Mouse (Mus musculus) limb, embryonic 11.5 days (tissue): ENCODE measurements around the gene Sumf1. TPM values are rescaled to one million over a fixed set of nuclear protein-coding genes. Genes with fewer than 3 reads are reported as not detected.

Source experiments
- ATAC-seq: fragments of 200-750 bp; cut with Nextera tagmentation; 2 replicates; pipeline ENCODE4 v1.8.0; 2017; ENCODE audit warnings: low read depth; ENCODE audit not compliant: insufficient number of reproducible peaks, low FRiP score, low TSS enrichment
- DNase-seq: peaks from one replicate; pipeline ENCODE4 v3.0.0-alpha.2; 2015; ENCODE audit warnings: low spot score
- H3K27ac ChIP-seq: fragments of 300-500 bp; sonication (generic); replicated peaks from 2 replicates; pipeline ENCODE4 v1.5.1; 2014; ENCODE audit warnings: low read depth, mild to moderate bottlenecking, low read length
- H3K27me3 ChIP-seq: fragments of 300-500 bp; sonication (generic); 2 replicates; pipeline ENCODE4 v1.6.1; 2014; ENCODE audit warnings: mild to moderate bottlenecking, low read length, mixed read lengths; ENCODE audit not compliant: control insufficient read depth, insufficient read depth
- H3K36me3 ChIP-seq: fragments of 300-500 bp; sonication (generic); 2 replicates; pipeline ENCODE4 v1.6.1; 2014; ENCODE audit warnings: mild to moderate bottlenecking, low read length, moderate library complexity, mixed read lengths; ENCODE audit not compliant: control insufficient read depth, insufficient read depth
- H3K4me1 ChIP-seq: fragments of 300-500 bp; sonication (generic); 2 replicates; pipeline ENCODE4 v1.6.1; 2014; ENCODE audit warnings: low read length, mixed read lengths; ENCODE audit not compliant: control insufficient read depth, insufficient read depth
- H3K4me2 ChIP-seq: fragments of 300-500 bp; sonication (generic); 2 replicates; pipeline ENCODE4 v1.6.1; 2014; ENCODE audit warnings: low read depth, mild to moderate bottlenecking, moderate library complexity; ENCODE audit not compliant: severe bottlenecking
- H3K4me3 ChIP-seq: fragments of 300-500 bp; sonication (generic); 2 replicates; pipeline ENCODE4 v1.5.1; 2014; ENCODE audit warnings: low read depth, low read length
- H3K9ac ChIP-seq: fragments of 300-500 bp; sonication (generic); 2 replicates; pipeline ENCODE4 v1.6.1; 2014; ENCODE audit warnings: mild to moderate bottlenecking, low read length
- H3K9me3 ChIP-seq: fragments of 300-500 bp; sonication (generic); 2 replicates; pipeline ENCODE4 v1.6.1; 2016; ENCODE audit warnings: low read length; ENCODE audit not compliant: control insufficient read depth
- WGBS: fragments of 180-500 bp; shearing (Covaris S2); extraction: QIAGEN DNeasy Blood & Tissue Kit; methylation state at CpG from one replicate; pipeline ENCODE4 v1.1.7; 2014; 5-methylcytosine and 5-hydroxymethylcytosine counted together
- polyA plus RNA-seq: library from polyadenylated mRNA; unstranded; fragments of >200 nt; fragmentation: Nextera tagmentation; extraction: Ambion mirVana; gene quantifications from 2 replicates; pipeline ENCODE4 v1.2.1, GENCODE M21; 2014

Sumf1 gene
- polyA plus RNA-seq, 1 experiment from 2014 or later = 15.5 TPM

- H3K27ac ChIP-seq = no peak overlapping the region
- WGBS = 30% methylated on average over 7 of the region's 7 CpGs
- peaks cover 5% of the 10 kb centered on the region; the same call in 1 of the 2 replicates for H3K4me1 ChIP-seq
- no peaks in the 10 kb centered on the region for H3K9me3 ChIP-seq
- H3K36me3 ChIP-seq = no peaks in the 10 kb centered on the region
- DNase-seq (no peak), ATAC-seq (no peak)
- no peak overlapping the region for H3K4me2 ChIP-seq
- H3K4me3 ChIP-seq = no peak overlapping the region
- no peaks in the 10 kb centered on the region for H3K27me3 ChIP-seq
- H3K9ac ChIP-seq = no peak overlapping the region
These were observed 40.8 kb upstream of the Sumf1 start for GRCm38 (mm10) chr6:108226230-108226629.

DNA sequence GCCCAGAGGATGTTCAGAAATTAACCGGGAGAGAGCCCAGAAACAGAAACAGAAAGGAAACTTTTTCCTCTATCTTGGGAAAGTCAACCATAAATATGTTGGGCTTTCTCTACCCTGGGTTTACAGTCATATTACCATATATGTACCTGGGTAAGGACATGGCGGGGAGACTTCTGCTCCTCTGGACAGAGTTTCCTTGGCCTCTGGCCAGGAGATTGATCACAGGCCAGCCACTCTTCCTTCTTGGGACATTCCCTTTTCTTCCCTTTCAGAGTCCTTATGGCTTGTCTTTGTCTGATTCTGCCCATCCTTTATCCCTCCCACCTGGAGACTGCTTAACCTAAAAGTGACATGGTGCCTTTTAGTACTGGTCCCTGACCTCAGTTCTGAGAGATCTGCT is 39.6 kb upstream of the Sumf1 start:
- no peaks in the 10 kb centered on the region for H3K9me3 ChIP-seq
- H3K4me3 ChIP-seq = no peak overlapping the region
- DNase-seq = no peak
- H3K9ac ChIP-seq = no peak overlapping the region
- no peaks in the 10 kb centered on the region for H3K27me3 ChIP-seq
- no peak overlapping the region for H3K4me2 ChIP-seq
- WGBS = 85% methylated on average over 2 of the region's 2 CpGs
- H3K36me3 ChIP-seq = no peaks in the 10 kb centered on the region
- H3K4me1 ChIP-seq = peaks cover 5% of the 10 kb centered on the region; the same call in 1 of the 2 replicates
- ATAC-seq = no peak
- H3K27ac ChIP-seq = no peak overlapping the region

DNA sequence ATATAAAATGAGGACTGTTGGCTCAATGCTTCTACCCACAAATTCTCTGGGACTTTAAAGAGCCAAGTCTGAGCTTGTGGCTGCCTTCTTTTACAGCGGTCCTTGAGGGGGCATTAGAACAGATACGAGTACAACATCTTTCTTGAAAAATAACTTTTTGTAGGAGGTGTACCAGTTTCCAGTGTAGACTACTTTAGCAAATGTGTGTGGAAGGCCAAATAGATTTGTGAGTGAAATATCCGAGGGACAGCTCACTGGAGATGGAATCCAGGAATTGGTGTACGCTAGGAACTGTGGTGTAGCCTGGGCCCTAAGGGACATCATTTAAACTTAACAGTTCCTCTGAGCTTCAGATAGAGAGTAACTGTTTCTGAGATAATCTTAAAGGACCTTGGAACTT is 39.0 kb upstream of the Sumf1 start:
- Histone ChIP-seq H3K4me2 (no peak overlapping the region), H3K36me3 (no peaks in the 10 kb centered on the region), H3K4me3 (no peak overlapping the region), H3K9ac (no peak overlapping the region), H3K4me1 (peaks cover 5% of the 10 kb centered on the region; the same call in 1 of the 2 replicates), H3K9me3 (no peaks in the 10 kb centered on the region), H3K27me3 (no peaks in the 10 kb centered on the region), H3K27ac (no peak overlapping the region)
- DNase-seq (no peak), ATAC-seq (no peak)
- 91% methylated on average over 4 of the region's 4 CpGs for WGBS

GRCm38 (mm10) chr6:108222875-108223274 is 37.5 kb upstream of the Sumf1 start:
- ATAC-seq (no peak), DNase-seq (no peak)
- Histone ChIP-seq H3K27me3 (no peaks in the 10 kb centered on the region), H3K4me2 (no peak overlapping the region), H3K4me1 (peaks cover 5% of the 10 kb centered on the region; the same call in 1 of the 2 replicates), H3K9me3 (no peaks in the 10 kb centered on the region), H3K36me3 (no peaks in the 10 kb centered on the region), H3K27ac (no peak overlapping the region), H3K4me3 (no peak overlapping the region), H3K9ac (no peak overlapping the region)
- WGBS = 95% methylated on average over 5 of the region's 5 CpGs

GRCm38 (mm10) chr6:108222435-108222834 is 37.1 kb upstream of the Sumf1 start:
- Histone ChIP-seq H3K4me1 (peaks cover 5% of the 10 kb centered on the region; the same call in 1 of the 2 replicates), H3K4me3 (no peak overlapping the region), H3K27ac (no peak overlapping the region), H3K36me3 (no peaks in the 10 kb centered on the region), H3K4me2 (no peak overlapping the region), H3K9me3 (no peaks in the 10 kb centered on the region), H3K9ac (no peak overlapping the region), H3K27me3 (no peaks in the 10 kb centered on the region)
- 70% methylated on average over 5 of the region's 5 CpGs for WGBS
- DNase-seq = no peak
- no peak for ATAC-seq

DNA sequence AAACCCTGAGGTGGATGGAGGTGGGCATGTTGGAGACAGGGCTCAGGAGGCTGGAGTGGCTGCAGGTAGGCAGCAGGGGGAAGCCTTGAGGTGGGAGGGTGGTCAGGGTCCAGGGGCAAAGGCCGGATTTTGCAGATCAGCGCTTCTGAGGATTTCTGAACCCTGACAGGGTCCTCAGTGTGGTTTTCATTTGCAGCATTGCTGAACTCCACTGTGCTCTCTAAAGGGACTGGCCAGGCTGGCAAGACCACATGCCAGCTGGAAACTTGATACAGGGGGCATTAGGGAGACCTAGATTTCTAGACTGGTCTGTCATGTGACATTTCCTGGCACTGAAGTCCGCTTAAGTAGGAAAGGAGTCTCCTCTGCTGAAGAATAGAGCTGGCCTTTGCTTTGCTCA is 32.6 kb upstream of the Sumf1 start:
- 83% methylated on average over 3 of the region's 3 CpGs for WGBS
- no peak for DNase-seq
- Histone ChIP-seq H3K4me2 (no peak overlapping the region), H3K9me3 (no peaks in the 10 kb centered on the region), H3K4me3 (no peak overlapping the region), H3K4me1 (no peaks in the 10 kb centered on the region), H3K9ac (no peak overlapping the region), H3K27ac (no peak overlapping the region), H3K36me3 (no peaks in the 10 kb centered on the region), H3K27me3 (no peaks in the 10 kb centered on the region)
- no peak for ATAC-seq

- H3K27ac ChIP-seq = no peak overlapping the region
- H3K4me2 ChIP-seq = no peak overlapping the region
- H3K36me3 ChIP-seq = no peaks in the 10 kb centered on the region
- H3K9ac ChIP-seq = no peak overlapping the region
- DNase-seq = no peak
- ATAC-seq = no peak
- H3K4me3 ChIP-seq = no peak overlapping the region
- H3K27me3 ChIP-seq = no peaks in the 10 kb centered on the region
- H3K4me1 ChIP-seq = no peaks in the 10 kb centered on the region
- 94% methylated on average over 8 of the region's 8 CpGs for WGBS
- H3K9me3 ChIP-seq = no peaks in the 10 kb centered on the region
These were observed 31.4 kb upstream of the Sumf1 start for GRCm38 (mm10) chr6:108216832-108217231.

GRCm38 (mm10) chr6:108216091-108216490 is 30.7 kb upstream of the Sumf1 start:
- Histone ChIP-seq H3K4me1 (no peaks in the 10 kb centered on the region), H3K36me3 (no peaks in the 10 kb centered on the region), H3K4me3 (no peak overlapping the region), H3K4me2 (no peak overlapping the region), H3K9me3 (no peaks in the 10 kb centered on the region), H3K27me3 (no peaks in the 10 kb centered on the region), H3K27ac (no peak overlapping the region), H3K9ac (no peak overlapping the region)
- ATAC-seq (no peak), DNase-seq (no peak)
- whole genome bisulfite sequencing = 77% methylated on average over 5 of the region's 5 CpGs

- Histone ChIP-seq H3K9ac (no peak overlapping the region), H3K9me3 (no peaks in the 10 kb centered on the region), H3K4me1 (no peaks in the 10 kb centered on the region), H3K4me2 (peak overlapping the region; percentile 57), H3K4me3 (peak overlapping the region; percentile 64), H3K27me3 (no peaks in the 10 kb centered on the region), H3K27ac (no peak overlapping the region), H3K36me3 (no peaks in the 10 kb centered on the region)
- ATAC-seq (no peak), DNase-seq (no peak)
- 9% methylated on average over 10 of the region's 10 CpGs for WGBS
These were observed 29.0 kb upstream of the Sumf1 start for GRCm38 (mm10) chr6:108214294-108214925.
